Mouse (Mus musculus): Measurements from ENCODE around the gene Wtip.
"Not testable (repeated sequence)": the region's sequence is repeated elsewhere in the genome, so short reads cannot be mapped to it uniquely, and the experiment has no call there.

Wtip gene

GRCm38 (mm10) chr7:34120636-34121035 is 12.4 kb downstream of the Wtip start:
- not testable (repeated sequence) for DNase-seq (ENCODE audit: low read depth, low spot score)

DNA sequence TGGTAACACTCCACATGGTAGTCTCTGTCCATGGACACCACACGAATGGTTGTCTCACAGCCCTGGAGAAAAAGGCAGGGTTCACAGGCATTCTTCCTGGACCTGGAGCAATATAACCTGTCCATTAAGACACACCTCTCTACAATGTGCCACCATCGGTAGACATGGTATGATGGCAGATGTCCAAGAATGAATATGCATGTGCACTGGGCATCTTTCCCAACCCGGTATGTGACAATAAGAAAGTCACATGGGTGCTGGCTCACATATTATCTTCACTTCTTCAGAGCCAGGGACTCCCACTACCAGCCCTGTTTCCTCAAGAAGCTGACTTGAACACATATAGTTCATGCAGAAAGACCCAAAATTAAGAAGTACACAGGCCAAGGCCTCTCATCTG is 16.5 kb downstream of the Wtip start:
- no peak for DNase-seq (ENCODE audit: low read depth, low spot score)

DNA sequence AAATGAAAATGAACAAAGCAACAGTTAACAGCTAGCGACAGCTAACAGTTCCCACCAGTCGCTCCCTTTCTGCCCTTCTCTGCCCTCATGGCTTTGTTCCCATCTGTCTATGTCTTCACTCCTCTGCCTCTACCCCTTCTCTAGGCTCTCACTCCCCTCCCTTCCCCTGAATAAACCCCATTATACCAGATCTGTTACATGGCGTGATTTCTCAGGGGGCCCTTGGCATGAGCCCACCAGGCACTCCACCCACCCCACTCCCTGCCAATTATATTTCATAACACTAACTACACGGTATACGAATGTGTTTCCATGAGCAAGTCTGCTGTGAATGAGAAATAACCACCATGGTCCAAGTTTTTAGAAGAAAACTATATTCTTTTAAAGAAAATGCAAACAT is 23.9 kb downstream of the Wtip start:
- DNase-seq (ENCODE audit: low read depth, low spot score): no peak

DNA sequence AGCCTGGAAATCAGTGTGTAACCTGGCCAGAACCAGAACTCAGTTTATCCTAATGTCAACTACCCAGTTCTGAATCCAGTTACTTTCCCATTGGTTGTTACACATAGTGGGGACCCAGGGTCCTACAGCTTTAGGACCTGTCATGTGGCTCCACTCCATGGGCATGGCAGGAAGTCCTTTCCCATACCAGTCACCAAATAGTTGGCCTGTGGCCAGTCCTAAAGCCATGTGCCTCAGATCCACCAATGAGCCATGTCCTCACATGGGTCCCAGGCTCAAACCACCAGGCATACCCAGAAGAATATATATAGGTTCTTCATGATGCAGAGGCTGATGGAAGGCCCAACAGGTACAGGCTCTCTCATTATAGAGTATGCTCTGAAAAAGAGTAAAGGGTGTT is 31.8 kb downstream of the Wtip start:
- no peak for DNase-seq (ENCODE audit: low read depth, low spot score)

DNA sequence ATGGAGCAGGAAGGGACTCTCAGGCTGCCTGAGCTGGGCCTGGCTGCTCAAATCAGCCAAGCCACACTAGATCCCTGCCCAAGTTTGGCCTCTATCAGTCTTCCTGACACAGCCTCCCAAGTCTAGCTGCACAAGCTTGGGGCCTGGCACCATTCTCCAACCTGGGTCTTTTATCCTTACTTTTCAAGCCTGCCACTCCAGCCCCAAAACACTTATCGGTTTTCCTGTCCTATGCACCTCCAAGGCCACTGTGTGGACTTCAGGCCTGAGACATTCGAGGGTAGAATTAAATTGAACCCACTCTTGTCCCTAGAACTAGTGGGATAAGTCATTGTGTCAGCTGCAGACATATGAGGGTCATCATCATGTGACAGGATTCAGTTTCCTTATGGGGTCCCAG is 33.1 kb downstream of the Wtip start:
- DNase-seq (ENCODE audit: low read depth, low spot score): no peak

DNA sequence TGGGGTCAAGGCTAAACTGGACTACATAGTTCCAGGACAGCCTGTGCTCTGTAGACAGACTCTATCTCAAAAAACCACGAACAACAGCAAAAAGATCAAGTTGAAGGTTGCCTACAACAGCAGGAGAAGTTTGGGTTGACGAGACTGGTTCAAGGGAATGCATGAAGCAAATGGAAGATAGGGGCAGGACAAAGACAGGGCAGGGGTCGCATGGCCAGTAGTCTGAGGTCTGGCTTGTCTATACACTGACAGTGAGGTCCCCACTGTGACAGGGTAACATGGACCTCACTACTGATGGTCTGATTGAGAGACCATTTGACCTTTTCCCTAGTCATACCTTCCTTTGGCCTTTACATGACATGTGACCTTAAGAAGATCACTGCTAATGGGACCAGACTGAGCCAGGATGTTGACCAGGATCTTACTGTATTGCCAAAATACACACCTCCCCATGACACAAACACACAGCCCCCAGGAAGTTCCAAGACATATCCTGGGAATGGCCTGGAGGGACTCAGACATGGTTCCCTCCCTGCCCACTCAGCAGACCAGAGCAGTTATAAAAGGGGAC is 38.1 kb downstream of the Wtip start, which contains the start of gene Scgb1b30:
Scgb1b30 (plus strand) TSS at position 521 of the 571 bp plus-strand sequence.
- DNase-seq (ENCODE audit: low read depth, low spot score): no peak

GRCm38 (mm10) chr7:34068132-34068531 is 64.9 kb downstream of the Wtip start:
- DNase-seq (ENCODE audit: low read depth, low spot score): not testable (repeated sequence)
